Mouse (Mus musculus) forebrain, embryonic 13.5 days (tissue): ENCODE measurements at regions not wholly inside any gene's neighbourhood (a gene's known extent, or its start where the extent isn't known, plus 50 kb on each side); places are given as distances from the start of the nearest gene placed in this dataset.

ENCODE experiments used
- ATAC-seq: fragments of 200-750 bp; cut with Nextera tagmentation; 2 replicates; pipeline ENCODE4 v1.8.0; 2017
- H3K27ac ChIP-seq: fragments of 300-500 bp; sonication (generic); 2 replicates; pipeline ENCODE4 v1.5.1; 2015; ENCODE audit warnings: inconsistent platforms, mild to moderate bottlenecking, moderate library complexity
- H3K27me3 ChIP-seq: fragments of 300-500 bp; sonication (generic); 2 replicates; pipeline ENCODE4 v1.6.1; 2015; ENCODE audit warnings: mild to moderate bottlenecking, inconsistent platforms
- H3K36me3 ChIP-seq: fragments of 300-500 bp; sonication (generic); 2 replicates; pipeline ENCODE4 v1.6.1; 2015; ENCODE audit warnings: mild to moderate bottlenecking, inconsistent platforms; ENCODE audit not compliant: poor library complexity, severe bottlenecking
- H3K4me1 ChIP-seq: fragments of 300-500 bp; sonication (generic); 2 replicates; pipeline ENCODE4 v1.6.1; 2015; ENCODE audit warnings: inconsistent platforms
- H3K4me2 ChIP-seq: fragments of 300-500 bp; sonication (generic); 2 replicates; pipeline ENCODE4 v1.6.1; 2015; ENCODE audit warnings: inconsistent platforms, mild to moderate bottlenecking, moderate library complexity
- H3K4me3 ChIP-seq: fragments of 300-500 bp; sonication (generic); 2 replicates; pipeline ENCODE4 v1.5.1; 2015; ENCODE audit warnings: mild to moderate bottlenecking, inconsistent platforms
- H3K9ac ChIP-seq: fragments of 300-500 bp; sonication (generic); 2 replicates; pipeline ENCODE4 v1.6.1; 2015; ENCODE audit warnings: mild to moderate bottlenecking, inconsistent platforms
- H3K9me3 ChIP-seq: fragments of 300-500 bp; sonication (generic); replicated peaks from 2 replicates; pipeline ENCODE4 v1.6.1; 2016; ENCODE audit warnings: inconsistent platforms
- WGBS: fragments of 180-500 bp; shearing (Covaris S2); methylation state at CpG from one replicate; pipeline ENCODE4 v1.1.7; 2015; 5-methylcytosine and 5-hydroxymethylcytosine counted together

DNA sequence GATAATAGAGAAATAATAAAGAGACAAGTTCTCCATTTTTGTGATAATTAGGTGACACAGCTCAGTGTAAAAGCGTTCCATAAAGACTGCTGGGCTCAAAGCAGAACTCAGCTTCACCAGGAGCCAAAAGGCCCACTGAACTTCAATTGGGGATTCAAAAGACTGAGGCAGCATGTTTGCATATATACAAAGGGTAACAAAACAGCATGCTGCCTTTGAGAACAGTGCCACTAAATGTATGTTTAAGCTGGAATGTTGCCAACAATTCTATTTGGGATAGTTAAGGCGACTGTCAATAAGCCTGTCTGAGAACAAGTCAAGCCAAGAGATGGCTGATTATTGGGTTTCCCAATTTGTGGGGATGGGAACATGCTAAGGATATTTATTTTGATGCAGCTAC is 642.3 kb downstream of the Actrt1 start:
- ATAC-seq: peak; percentile 43; the same call in 1 of the 2 replicates
- Histone ChIP-seq H3K27me3 (no peaks in the 10 kb centered on the region), H3K4me1 (no peaks in the 10 kb centered on the region; the same call in 1 of the 2 replicates), H3K36me3 (no peaks in the 10 kb centered on the region), H3K4me2 (no peak overlapping the region), H3K9me3 (no peaks in the 10 kb centered on the region), H3K4me3 (no peak overlapping the region), H3K9ac (no peak overlapping the region), H3K27ac (no peak overlapping the region)
- WGBS: 34% methylated on average over 2 of the region's 2 CpGs

DNA sequence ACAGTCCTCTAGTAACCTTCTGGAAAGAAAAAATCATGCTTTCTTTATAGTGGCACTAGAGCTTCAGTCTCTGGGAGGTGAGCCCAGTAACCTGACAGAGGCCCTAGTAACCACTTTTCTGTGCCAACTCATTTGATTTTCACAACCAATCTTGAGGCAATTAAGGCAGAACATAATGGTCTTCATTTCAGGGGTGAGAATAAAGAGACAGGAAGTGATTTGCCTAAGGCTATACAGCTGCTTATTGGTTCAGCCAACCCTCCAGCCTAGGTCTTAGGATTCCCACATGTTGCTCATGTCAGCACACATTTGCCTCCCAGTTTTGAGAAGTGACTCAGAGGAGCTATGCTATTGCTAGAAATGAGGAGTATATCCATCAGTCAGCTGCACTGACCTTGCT is 670.2 kb downstream of the Actrt1 start:
- peak; percentile 43; the same call in 1 of the 2 replicates for ATAC-seq
- no peak overlapping the region for H3K4me2 ChIP-seq
- no peaks in the 10 kb centered on the region for H3K9me3 ChIP-seq
- H3K27me3 ChIP-seq: no peaks in the 10 kb centered on the region
- no peak overlapping the region for H3K27ac ChIP-seq
- no peak overlapping the region for H3K9ac ChIP-seq
- H3K36me3 ChIP-seq: no peaks in the 10 kb centered on the region
- H3K4me3 ChIP-seq: no peak overlapping the region
- no peaks in the 10 kb centered on the region for H3K4me1 ChIP-seq

DNA sequence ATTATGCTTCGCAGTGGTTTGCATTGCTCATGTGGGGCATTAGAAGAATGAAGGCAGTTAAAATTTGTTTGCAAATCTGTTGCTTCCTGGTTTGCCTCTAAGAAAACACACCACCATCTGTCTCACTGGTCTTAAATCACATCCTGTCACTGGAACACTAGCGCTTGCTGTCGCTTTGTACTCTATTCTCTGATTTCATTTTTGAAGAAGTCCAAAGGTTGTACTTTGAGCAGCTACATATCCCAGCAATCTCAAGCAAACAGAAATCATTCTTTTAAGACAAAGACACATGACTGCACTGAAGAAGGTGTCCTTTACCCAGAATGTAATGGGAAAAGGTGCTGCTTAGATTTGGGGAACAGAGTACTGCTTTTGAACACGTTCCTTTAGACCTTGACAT is 680.7 kb downstream of the Actrt1 start:
- ATAC-seq: no peak
- WGBS: 75% methylated on average over 4 of the region's 4 CpGs
- no peaks in the 10 kb centered on the region for H3K4me1 ChIP-seq
- H3K4me3 ChIP-seq: no peak overlapping the region
- no peak overlapping the region for H3K9ac ChIP-seq
- no peak overlapping the region for H3K4me2 ChIP-seq
- H3K27ac ChIP-seq: no peak overlapping the region
- no peaks in the 10 kb centered on the region for H3K36me3 ChIP-seq
- H3K9me3 ChIP-seq: no peaks in the 10 kb centered on the region
- H3K27me3 ChIP-seq: no peaks in the 10 kb centered on the region

DNA sequence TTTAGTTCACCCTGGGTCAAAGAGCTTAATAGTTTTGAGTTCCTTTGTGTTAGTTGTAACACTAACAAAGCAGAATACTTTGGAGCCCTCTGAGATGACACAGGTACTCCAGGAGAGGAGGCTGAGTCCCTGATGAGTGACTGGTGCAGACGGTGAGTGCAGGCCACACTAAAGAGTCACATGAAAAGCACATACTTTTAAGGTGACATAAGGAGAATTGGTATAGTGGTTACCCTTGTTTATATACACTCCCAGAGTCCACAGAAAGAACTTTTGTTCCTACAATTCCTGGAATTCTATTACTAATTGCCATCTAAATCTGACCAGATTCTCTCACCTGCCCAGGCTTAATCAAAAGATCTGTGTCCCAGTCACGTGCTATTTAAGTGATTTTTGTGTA is 681.3 kb downstream of the Actrt1 start:
- Histone ChIP-seq H3K27me3 (no peaks in the 10 kb centered on the region), H3K4me3 (no peak overlapping the region), H3K36me3 (no peaks in the 10 kb centered on the region), H3K9ac (no peak overlapping the region), H3K4me2 (no peak overlapping the region), H3K4me1 (no peaks in the 10 kb centered on the region), H3K27ac (no peak overlapping the region), H3K9me3 (no peaks in the 10 kb centered on the region)
- no peak for ATAC-seq
- 44% methylated on average over 2 of the region's 2 CpGs for WGBS

DNA sequence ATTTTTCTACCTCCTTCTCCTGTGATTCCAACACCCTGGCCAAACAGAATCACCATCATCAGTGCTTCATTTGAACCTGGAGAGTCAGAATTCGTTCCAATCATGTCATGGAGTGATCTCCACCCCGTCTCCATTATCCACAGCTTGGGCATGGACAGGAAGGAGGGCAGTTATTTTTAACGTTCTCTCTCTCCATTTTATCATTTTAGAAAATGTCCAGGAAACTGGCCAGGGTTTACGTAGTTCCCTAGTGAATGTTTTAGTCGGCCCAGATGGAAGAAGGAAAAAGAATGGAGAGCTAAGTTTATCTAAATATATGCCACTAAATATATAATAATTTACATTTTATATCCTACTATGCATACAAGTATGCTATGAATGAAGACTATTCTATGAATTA is 701.0 kb downstream of the Actrt1 start:
- H3K9ac ChIP-seq: no peak overlapping the region
- no peaks in the 10 kb centered on the region for H3K4me1 ChIP-seq
- H3K4me2 ChIP-seq: no peak overlapping the region
- no peak for ATAC-seq
- H3K27ac ChIP-seq: no peak overlapping the region
- H3K36me3 ChIP-seq: no peaks in the 10 kb centered on the region
- H3K9me3 ChIP-seq: no peaks in the 10 kb centered on the region
- no peaks in the 10 kb centered on the region for H3K27me3 ChIP-seq
- H3K4me3 ChIP-seq: no peak overlapping the region
- 88% methylated on average over 5 of the region's 5 CpGs for WGBS

DNA sequence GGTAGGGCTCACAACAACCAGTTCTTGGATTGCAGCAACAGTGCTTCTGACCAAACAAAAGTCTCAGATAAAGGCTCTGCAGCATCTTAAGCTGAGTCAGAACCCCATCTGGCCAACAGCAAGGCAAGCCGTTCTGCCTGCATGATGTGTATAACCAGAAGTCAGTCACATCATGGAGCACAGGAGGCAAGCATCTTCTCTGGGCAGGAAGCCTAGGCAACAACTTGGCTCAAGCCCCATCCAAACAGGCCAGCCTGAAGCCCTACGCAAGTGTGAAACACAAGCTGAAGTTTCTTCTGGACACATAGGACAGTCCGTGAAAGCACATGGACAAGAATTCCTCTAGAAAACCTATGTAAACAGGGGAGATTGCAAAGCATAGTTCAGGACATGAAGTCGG is 739.7 kb downstream of the Actrt1 start:
- Histone ChIP-seq H3K9me3 (no peaks in the 10 kb centered on the region), H3K27me3 (no peaks in the 10 kb centered on the region), H3K27ac (no peak overlapping the region), H3K9ac (no peak overlapping the region), H3K4me2 (no peak overlapping the region), H3K4me1 (no peaks in the 10 kb centered on the region), H3K36me3 (no peaks in the 10 kb centered on the region), H3K4me3 (no peak overlapping the region)
- no peak for ATAC-seq
- WGBS: 95% methylated on average over 4 of the region's 4 CpGs
